Mouse (Mus musculus): ENCODE results near the gene Syt5.

Gene Syt5

GRCm38 (mm10) chr7:4523205-4524130, 23.9 kb downstream of the Syt5 start:
- no peak for DNase-seq (ENCODE audit: low read depth, low spot score)

- DNase-seq (ENCODE audit: low read depth, low spot score) = no peak
Observed at GRCm38 (mm10) chr7:4522292-4522691, 25.0 kb downstream of the Syt5 start.

GRCm38 (mm10) chr7:4521231-4522003, 25.9 kb downstream of the Syt5 start:
- no peak for DNase-seq (ENCODE audit: low read depth, low spot score)

DNA sequence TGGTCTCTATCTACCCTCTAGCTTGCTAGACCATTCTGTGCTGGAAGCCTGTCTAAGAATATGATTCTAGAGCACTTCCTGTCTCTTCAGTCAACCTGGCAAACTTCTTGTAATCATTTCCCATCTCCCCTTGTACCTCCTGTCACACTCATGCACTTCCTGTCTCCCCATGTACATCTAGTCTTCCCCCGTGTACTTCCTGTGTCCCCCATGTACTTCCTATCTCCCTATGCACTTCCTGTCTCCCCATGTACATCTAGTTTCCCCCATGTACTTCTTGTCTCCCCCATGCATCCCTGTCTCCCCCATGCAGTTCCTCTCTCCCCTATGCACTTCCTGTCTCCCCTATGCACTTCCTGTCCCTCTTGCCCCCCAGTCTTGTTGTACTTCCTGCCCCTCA, 28.9 kb downstream of the Syt5 start:
- no peak for DNase-seq (ENCODE audit: low read depth, low spot score)

- no peak for DNase-seq (ENCODE audit: low read depth, low spot score)
Observed at GRCm38 (mm10) chr7:4516332-4517050, 30.9 kb downstream of the Syt5 start, which contains the start of gene Tnnt1. TSS of gene Tnnt1 (minus strand) at chr7:4516382.

- no peak for DNase-seq (ENCODE audit: low read depth, low spot score)
Observed at GRCm38 (mm10) chr7:4515853-4516252, 31.5 kb downstream of the Syt5 start.

GRCm38 (mm10) chr7:4513829-4514712, 33.3 kb downstream of the Syt5 start:
- no peak for DNase-seq (ENCODE audit: low read depth, low spot score)

- no peak for DNase-seq (ENCODE audit: low read depth, low spot score)
Observed at GRCm38 (mm10) chr7:4513236-4513635, 34.1 kb downstream of the Syt5 start.

DNA sequence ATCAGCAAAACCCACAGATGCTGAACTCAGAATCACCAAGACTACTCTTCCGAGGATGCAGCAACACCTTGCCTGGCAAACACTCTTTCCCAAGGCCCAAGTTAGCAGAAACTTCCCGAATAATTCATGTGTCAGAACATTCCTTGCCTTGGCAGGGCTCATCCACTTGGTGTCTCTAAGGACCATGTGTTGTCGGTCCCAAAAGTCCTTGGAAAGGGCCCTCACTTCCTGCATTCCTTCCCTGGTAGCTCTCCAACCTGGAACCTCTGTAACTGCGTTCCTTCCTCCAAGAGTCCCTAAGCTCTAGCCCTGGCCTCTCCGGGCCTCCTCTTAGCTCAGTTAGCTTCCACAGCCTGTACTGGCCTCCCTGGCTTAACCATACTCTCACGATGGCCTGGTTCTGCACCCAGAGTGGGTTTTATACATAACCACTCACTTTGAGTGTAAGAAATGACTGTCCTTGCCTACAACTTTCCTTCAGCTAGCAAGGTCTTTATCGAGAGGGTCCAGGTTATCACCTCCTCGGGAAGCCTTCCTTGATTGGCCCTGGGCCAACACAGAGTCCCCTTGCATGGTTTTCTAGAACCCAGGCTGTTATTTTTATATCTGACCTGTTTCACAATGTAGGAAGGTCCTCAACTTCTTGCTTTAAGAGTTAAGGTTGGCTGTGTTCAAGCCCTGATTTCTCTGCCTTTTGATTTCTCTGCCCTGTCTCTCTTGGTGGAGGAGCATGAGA, 35.7 kb downstream of the Syt5 start:
- DNase-seq (ENCODE audit: low read depth, low spot score) = no peak

DNA sequence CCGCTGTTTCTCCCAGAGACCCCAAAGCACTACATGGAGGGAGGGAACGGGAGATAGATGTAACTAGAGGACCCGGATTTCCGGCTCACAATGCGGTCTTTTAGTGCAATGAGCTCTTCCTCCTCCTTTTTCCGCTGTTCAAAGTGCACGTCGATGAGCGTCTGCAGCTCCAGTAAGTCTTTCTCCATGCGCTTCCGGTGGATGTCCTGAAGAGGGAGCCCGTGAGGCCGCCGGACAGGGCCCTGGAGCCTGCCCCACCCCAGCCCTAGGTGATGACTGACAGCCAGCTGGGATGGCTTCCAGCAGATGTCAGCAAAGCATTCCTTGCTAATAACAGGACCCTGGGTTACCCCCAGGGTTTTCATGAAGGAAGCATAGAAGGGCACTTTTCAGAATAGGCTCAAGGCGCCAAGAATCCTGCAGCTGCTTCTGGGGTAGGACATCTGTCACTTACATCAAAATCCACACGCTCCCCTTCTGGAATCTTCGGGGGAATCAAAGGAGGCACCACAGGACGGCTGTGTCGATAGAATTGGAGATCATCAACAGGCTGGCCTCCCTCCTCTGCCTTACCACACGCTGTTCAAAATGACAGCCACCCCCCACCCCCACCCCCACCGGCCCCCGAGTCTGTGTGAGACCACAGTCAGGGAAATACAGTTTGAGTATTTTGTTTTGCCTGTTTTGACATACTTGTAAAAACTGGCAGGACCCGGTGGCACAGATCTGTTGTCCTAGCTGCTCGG, 37.3 kb downstream of the Syt5 start:
- peak; percentile 74 for DNase-seq (ENCODE audit: low read depth, low spot score)

GRCm38 (mm10) chr7:4508739-4509116, 38.6 kb downstream of the Syt5 start:
- DNase-seq (ENCODE audit: low read depth, low spot score) = no peak

DNA sequence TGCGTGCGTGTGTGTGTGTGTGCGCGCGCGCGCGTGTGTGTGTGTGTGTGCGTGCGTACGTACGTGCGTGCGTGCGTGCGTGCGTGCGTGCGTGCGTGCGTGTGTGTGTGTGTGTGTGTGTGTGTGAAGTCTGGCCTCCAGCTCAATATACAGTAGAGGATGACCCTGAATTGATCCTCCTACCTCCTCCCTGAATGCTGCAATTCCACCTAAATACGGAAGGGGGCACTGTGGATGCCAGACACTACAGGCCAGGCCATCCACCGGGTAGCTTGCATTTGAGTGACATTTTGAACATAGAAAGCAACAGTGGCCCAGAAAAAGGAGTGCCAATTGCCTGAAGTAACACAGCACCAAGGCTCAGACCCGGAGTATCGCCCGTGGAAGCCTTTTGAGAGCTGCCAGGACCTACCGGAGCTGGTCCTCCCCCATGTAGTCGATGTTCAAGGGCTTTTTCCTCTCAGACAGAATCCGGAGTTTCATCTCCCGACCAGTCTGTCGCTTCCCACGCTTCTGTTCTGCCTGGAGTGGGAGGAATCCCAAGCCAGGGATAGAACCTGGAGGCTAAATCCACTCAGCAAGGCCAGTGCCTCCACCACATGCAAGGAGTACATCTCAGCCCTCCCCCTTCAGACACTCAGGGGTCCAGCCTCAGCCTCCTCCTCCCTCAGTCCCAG, 39.1 kb downstream of the Syt5 start:
- DNase-seq (ENCODE audit: low read depth, low spot score) = no peak

GRCm38 (mm10) chr7:4507220-4507619, 40.1 kb downstream of the Syt5 start:
- no peak for DNase-seq (ENCODE audit: low read depth, low spot score)

- no peak for DNase-seq (ENCODE audit: low read depth, low spot score)
Observed at GRCm38 (mm10) chr7:4504646-4505435, 42.5 kb downstream of the Syt5 start.

DNA sequence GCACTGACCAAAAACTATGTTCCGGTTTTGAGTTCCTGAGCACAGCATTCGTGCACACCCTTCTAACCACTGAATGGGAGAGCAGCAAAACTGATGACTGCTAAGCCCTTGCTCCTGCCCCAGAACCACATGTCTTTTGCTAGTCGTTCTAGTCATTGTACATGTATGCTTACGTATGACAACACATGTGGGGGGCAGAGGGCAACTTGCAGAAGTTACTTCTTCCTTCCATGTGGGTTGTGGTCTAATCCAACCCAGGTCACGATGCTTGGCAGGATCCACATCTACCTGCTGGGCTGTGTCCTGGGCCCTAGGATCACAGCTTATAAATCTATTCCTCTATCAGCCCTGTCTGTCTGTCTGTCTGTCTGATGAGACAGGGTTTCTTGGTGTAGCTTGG, 43.5 kb downstream of the Syt5 start:
- DNase-seq (ENCODE audit: low read depth, low spot score) = no peak

GRCm38 (mm10) chr7:4503100-4503499, 44.2 kb downstream of the Syt5 start:
- no peak for DNase-seq (ENCODE audit: low read depth, low spot score)

GRCm38 (mm10) chr7:4502421-4503090, 44.8 kb downstream of the Syt5 start:
- DNase-seq (ENCODE audit: low read depth, low spot score) = no peak

Measured in embryo, embryonic 11.5 days (tissue).